Mouse (Mus musculus): ENCODE measurements around the gene Olfr524.

- TF ChIP-seq GATA1 (IDR thresholded peaks at IDR 0.05; ENCODE audit: low read length) = no peak
- TF ChIP-seq TAL1 (IDR thresholded peaks at IDR 0.05; ENCODE audit: low read length) = no peak
Observed at GRCm38 (mm10) chr7:140213841-140214240, 8.1 kb upstream of the Olfr524 start.
